Mouse (Mus musculus): Measurements from ENCODE around the gene Nup43.

GRCm38 (mm10) chr10:7702586-7702985 is 35.3 kb downstream of the Nup43 start:
- TF ChIP-seq CTCF (IDR thresholded peaks at IDR 0.05; ENCODE audit: control insufficient read depth, insufficient read depth, insufficient replicate concordance, low read depth, low read length) (no peak), POLR2A (IDR thresholded peaks at IDR 0.05; ENCODE audit: control insufficient read depth, low read depth, low read length) (no peak)
